Mouse (Mus musculus): Measurements from ENCODE around the gene Parp6.

DNA sequence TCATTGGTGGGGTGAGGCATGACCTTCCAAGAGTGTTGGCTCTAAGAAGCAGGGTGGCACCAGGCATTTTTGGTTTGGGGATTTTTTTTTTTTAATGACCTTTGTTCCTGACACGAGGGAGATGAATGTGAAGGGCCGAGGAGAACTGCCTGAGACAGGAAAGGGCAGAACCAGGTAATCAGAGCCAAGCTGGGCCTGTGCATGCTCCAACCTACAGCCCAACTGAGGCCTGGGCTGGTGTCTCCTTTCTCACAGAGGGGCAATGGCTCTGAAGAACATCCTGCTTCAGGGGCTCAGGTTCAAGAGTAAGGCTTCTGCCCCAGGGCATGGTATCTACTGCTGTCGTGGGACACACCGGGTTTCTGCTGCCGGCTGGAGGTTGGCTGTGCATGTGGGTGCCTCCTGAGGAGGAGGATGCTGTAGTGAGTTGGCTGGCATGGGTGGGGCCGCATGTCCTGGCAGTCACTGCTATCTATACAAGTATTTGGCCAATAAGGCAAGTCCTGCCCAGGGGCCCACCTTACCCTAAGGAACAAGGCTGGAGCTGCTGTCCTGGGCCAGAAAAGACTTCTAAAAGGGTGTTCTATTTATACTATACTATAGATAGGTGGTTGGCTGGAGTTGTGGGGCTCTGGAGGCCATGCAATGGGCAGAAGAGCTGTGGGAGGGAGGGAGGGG, 44.4 kb downstream of the Parp6 start:
- TF ChIP-seq POLR2A (IDR thresholded peaks at IDR 0.05; ENCODE audit: extremely low read depth, insufficient read depth, low read length) (no peak), CTCF (IDR thresholded peaks at IDR 0.05; ENCODE audit: extremely low read depth, insufficient read depth, low read length) (no peak)
